Mouse (Mus musculus): Measurements from ENCODE around the gene Thrap3. TPM values are rescaled to one million over a fixed set of nuclear protein-coding genes. Genes with fewer than 3 reads are reported as not detected.
A peak's percentile ranks its signal among the peaks of the same experiment; 100 is the strongest.
"Not testable (repeated sequence)": the region's sequence is repeated elsewhere in the genome, so short reads cannot be mapped to it uniquely, and the experiment has no call there.

Gene Thrap3
- polyA plus RNA-seq, 1 experiment from 2014 or later = 236 TPM

DNA sequence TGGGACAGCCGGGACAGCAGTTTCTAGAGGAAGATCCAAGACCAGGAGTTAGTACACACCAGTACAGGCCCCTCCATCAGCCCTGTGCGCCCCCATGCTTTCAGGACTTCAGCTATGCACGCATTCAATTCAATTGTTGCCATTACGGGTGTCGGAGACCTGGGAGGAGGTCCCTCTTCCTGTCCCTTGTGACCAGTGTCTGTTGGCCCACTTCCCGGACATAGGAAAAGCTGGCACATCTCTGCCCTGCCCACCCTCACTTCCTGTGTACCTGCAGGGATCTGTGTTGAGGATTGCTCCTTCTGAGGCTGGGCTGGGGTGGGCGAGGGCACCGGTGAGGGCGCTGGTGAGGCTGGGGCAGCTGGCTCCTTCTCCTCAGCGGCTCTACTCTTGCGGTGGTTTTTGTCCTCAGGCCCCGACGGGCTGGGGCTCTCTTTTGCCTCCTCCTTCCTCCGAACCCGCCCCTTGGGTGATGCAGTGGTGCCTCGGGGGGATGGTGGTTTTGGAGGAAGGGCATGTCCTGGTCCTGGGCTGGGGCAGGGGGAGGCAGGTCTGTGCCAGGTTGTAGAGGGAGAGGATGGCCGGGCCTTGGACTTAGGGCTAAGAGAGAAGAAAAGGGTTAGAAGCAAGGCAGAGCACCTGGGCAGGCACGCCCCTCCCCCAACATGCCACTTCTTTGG, 32.1 kb upstream of the Thrap3 start:
- H3K27me3 ChIP-seq (replicated peaks) = no peaks in the 10 kb centered on the region
- no peak overlapping the region for H3K9ac ChIP-seq
- WGBS = 84% methylated on average over 18 of the region's 18 CpGs
- H3K36me3 ChIP-seq = peaks cover 100% of the 10 kb centered on the region
- H3K4me3 ChIP-seq = no peak overlapping the region
- peaks cover 9% of the 10 kb centered on the region for H3K4me1 ChIP-seq
- no peak overlapping the region for H3K4me2 ChIP-seq (replicated peaks)
- H3K27ac ChIP-seq = no peak overlapping the region
- no peak for ATAC-seq (ENCODE audit: low FRiP score, low read depth)
- no peaks in the 10 kb centered on the region for H3K9me3 ChIP-seq

DNA sequence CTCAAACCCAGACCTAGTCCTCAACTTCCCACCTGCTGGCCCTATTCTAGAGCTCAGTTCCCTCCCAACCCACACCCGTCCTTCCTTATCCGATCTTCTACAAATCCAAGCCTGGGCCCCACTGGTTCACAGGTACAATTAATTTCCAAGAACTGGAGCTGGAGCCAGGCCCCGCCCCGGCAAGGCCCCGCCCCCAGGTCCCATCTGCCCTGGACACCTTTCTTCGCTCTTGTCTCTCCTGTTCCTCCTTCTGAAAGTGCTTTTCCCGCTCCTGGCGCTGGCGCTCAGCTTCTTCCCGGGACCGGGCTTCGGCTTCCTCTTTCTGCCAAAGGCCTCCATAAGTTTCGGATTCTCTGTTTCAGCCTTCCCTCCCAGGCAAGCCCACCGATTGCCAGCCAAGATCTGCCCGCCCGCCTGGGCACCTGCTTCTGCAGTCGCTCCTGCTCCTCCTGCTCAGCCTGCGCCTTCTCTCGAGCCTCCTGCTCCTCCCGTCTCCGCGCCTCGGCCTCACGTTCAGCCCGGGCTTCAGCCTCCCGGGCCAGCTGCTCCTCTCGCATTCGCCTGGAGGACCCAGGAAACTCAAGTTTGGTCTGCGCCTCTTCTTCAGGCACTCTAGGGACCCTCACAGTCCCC, 31.2 kb upstream of the Thrap3 start:
- WGBS = 92% methylated on average over 29 of the region's 29 CpGs
- H3K27ac ChIP-seq = no peak overlapping the region
- H3K9me3 ChIP-seq = no peaks in the 10 kb centered on the region
- H3K27me3 ChIP-seq (replicated peaks) = no peaks in the 10 kb centered on the region
- peaks cover 9% of the 10 kb centered on the region for H3K4me1 ChIP-seq
- no peak for ATAC-seq (ENCODE audit: low FRiP score, low read depth)
- H3K4me3 ChIP-seq = no peak overlapping the region
- H3K9ac ChIP-seq = no peak overlapping the region
- H3K4me2 ChIP-seq (replicated peaks) = no peak overlapping the region
- peaks cover 91% of the 10 kb centered on the region for H3K36me3 ChIP-seq

DNA sequence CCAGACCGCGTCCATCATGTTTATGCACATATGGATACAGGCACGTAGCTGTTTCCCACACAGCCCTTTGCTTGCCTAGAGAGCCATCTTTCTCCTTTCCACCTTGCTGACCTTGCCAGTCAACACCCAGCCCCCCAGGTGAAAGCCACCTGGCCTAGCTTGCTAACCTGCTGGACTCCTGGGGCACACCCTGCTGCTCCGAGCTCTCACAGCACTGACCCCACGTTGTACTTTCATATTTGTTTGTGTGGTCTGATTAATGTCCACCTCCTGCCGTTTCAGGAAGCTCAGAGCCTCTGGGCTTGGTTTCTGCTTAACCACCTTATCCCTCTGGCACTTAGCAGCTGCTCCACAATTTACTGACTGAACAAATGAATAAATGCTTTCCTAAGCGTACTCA, 27.3 kb upstream of the Thrap3 start:
- H3K27me3 ChIP-seq (replicated peaks) = no peaks in the 10 kb centered on the region
- peaks cover 6% of the 10 kb centered on the region; the same call in 1 of the 2 replicates for H3K4me1 ChIP-seq
- no peak overlapping the region for H3K4me3 ChIP-seq
- no peak for ATAC-seq (ENCODE audit: low FRiP score, low read depth)
- no peaks in the 10 kb centered on the region for H3K9me3 ChIP-seq
- no peak overlapping the region for H3K9ac ChIP-seq
- peaks cover 52% of the 10 kb centered on the region for H3K36me3 ChIP-seq
- no peak overlapping the region for H3K27ac ChIP-seq
- WGBS = 62% methylated on average over 7 of the region's 7 CpGs
- no peak overlapping the region for H3K4me2 ChIP-seq (replicated peaks)

DNA sequence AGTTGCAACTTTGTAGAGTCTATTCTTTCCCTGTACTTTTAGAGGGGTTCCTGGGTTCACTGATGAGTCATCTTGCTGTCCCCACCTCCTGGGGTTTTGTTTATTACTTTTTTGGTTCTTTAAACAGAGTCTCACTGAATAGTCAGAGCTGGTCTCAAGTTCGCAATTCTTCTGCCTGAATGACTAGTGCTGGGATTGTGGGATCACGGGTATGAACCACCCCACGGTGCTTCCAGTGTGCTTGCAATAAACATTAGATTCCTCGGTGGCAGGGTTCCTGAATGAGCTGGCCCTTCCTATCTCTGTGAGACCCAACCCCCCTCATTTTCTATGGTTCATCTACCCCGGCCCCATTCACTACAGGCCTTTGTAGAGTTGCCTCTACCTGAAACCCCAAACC, 25.6 kb upstream of the Thrap3 start:
- no peaks in the 10 kb centered on the region for H3K9me3 ChIP-seq
- 14% methylated on average over 5 of the region's 5 CpGs for WGBS
- H3K9ac ChIP-seq = no peak overlapping the region
- H3K27me3 ChIP-seq (replicated peaks) = no peaks in the 10 kb centered on the region
- no peak overlapping the region for H3K4me3 ChIP-seq
- H3K4me1 ChIP-seq = peaks cover 6% of the 10 kb centered on the region; the same call in 1 of the 2 replicates
- H3K27ac ChIP-seq = no peak overlapping the region
- H3K36me3 ChIP-seq = peaks cover 35% of the 10 kb centered on the region
- ATAC-seq (ENCODE audit: low FRiP score, low read depth) = no peak
- H3K4me2 ChIP-seq (replicated peaks) = no peak overlapping the region

DNA sequence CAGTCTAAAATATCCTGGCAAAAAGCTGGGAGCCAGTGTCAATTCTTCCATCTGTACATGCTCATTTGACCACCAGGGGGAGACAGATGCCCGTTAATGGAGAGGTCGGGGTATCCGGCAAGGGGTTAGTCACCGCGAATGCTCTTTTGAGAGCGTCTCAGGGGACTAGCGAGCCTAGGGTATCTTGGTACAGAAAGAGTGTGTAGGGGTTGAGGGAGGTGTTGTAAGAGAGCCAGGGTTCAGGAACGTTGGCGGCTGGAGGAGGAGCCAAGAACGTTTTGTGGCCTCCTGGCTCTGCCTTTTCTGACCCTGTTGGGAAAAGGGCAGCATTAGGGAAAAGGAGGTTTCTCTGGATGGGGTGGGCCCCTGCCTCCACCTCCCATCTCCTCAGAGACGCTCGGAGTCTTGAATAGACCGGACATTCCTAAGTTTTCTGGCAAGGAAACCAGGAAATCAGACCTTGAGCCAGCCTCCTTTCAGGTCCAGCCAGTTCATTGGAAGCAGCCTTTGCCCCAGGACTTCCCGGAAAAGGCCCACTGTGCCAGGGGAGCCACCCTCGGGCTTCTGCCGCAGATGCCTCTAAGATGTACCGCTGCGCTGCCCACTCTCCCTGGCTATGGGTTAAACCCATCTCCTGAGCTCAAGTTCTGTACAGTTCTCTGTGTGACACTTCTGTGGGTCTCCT, 24.7 kb upstream of the Thrap3 start:
- Histone ChIP-seq H3K4me1 (peaks cover 6% of the 10 kb centered on the region; the same call in 1 of the 2 replicates), H3K4me3 (0 out of 2 replicates have a peak overlapping the region, but pooled peaks have one; percentile 2), H3K9ac (peak overlapping the region; percentile 14; the same call in 1 of the 2 replicates), H3K27ac (no peak overlapping the region), H3K9me3 (no peaks in the 10 kb centered on the region), H3K36me3 (peaks cover 25% of the 10 kb centered on the region), H3K4me2 (replicated peaks) (peak overlapping the region; percentile 50), H3K27me3 (replicated peaks) (no peaks in the 10 kb centered on the region)
- WGBS = 10% methylated on average over 18 of the region's 18 CpGs
- ATAC-seq (ENCODE audit: low FRiP score, low read depth) = peak; percentile 81

DNA sequence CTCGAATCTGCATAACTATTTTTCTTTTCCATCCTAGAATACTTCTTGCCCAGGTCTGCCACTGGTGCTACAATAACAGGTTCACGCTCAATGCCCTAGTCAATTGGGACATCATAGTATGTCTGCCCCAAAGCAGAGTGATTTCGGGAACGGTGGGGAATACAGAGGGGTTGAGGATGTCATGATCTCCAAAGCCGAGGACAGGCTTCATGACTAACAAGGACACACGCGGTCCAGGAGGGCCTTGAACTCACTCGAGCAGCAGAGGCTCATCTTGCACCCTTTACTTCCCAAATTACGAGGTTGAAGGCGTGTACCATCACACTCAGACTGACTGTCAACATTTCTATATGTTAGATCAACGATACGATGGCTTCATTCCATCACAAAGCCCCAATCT, 24.1 kb upstream of the Thrap3 start:
- Histone ChIP-seq H3K4me2 (replicated peaks) (no peak overlapping the region), H3K27ac (no peak overlapping the region)

DNA sequence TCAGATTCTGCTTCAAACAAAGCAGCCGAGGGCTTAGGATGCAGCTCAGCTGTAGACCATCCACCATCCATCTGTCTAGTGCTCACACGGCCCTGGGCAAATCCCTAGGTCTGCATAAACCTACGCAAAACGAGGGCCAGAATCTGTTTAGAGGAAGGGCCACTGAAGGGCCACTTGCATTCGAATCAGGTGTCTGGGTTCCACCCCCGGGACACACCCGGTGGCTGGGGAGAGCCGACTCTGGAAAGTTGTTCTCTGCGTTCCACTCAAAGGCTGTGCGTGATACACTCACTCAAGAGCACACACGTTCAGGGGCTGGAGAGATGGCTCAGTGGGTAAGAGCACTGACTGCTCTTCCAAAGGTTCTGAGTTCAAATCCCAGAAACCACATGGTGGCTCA, 20.1 kb upstream of the Thrap3 start:
- Histone ChIP-seq H3K27ac (no peak overlapping the region), H3K4me2 (replicated peaks) (no peak overlapping the region), H3K9me3 (no peaks in the 10 kb centered on the region), H3K4me3 (no peak overlapping the region), H3K36me3 (no peaks in the 10 kb centered on the region), H3K9ac (no peak overlapping the region), H3K4me1 (peaks cover 6% of the 10 kb centered on the region; the same call in 1 of the 2 replicates), H3K27me3 (replicated peaks) (no peaks in the 10 kb centered on the region)
- 85% methylated on average over 11 of the region's 11 CpGs for WGBS
- no peak for ATAC-seq (ENCODE audit: low FRiP score, low read depth)

More for the DNA sequence above, 24.1 kb upstream of the Thrap3 start:
- 57% methylated on average over 12 of the region's 12 CpGs for WGBS
- peaks cover 20% of the 10 kb centered on the region for H3K36me3 ChIP-seq
- peaks cover 6% of the 10 kb centered on the region; the same call in 1 of the 2 replicates for H3K4me1 ChIP-seq
- no peaks in the 10 kb centered on the region for H3K9me3 ChIP-seq
- H3K9ac ChIP-seq = no peak overlapping the region
- no peaks in the 10 kb centered on the region for H3K27me3 ChIP-seq (replicated peaks)
- ATAC-seq (ENCODE audit: low FRiP score, low read depth) = no peak
- no peak overlapping the region for H3K4me3 ChIP-seq

DNA sequence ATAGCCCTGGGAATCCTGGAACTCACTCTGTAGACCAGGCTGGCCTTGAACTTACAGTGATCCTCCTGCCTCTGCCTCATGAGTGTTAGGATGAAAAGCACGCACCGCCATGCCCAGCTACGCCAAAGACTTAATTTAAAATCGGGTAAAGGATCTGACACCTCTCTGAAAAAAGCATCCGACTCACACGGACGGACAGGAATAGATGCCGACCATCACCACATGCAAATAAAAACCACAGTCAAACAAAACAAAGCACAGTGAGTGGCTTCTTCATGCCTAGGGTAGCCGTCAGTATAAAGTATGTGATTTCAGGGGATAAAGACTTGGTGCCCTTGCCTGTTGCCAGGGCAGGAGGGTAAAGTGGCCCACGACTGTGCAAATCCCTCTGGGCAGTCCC, 17.5 kb upstream of the Thrap3 start:
- H3K27ac ChIP-seq = no peak overlapping the region
- H3K9ac ChIP-seq = no peak overlapping the region
- no peaks in the 10 kb centered on the region for H3K9me3 ChIP-seq
- no peak overlapping the region for H3K4me2 ChIP-seq (replicated peaks)
- no peaks in the 10 kb centered on the region for H3K27me3 ChIP-seq (replicated peaks)
- no peaks in the 10 kb centered on the region for H3K4me1 ChIP-seq
- H3K4me3 ChIP-seq = no peak overlapping the region
- ATAC-seq (ENCODE audit: low FRiP score, low read depth) = no peak
- no peaks in the 10 kb centered on the region for H3K36me3 ChIP-seq
- WGBS = 92% methylated on average over 10 of the region's 10 CpGs

DNA sequence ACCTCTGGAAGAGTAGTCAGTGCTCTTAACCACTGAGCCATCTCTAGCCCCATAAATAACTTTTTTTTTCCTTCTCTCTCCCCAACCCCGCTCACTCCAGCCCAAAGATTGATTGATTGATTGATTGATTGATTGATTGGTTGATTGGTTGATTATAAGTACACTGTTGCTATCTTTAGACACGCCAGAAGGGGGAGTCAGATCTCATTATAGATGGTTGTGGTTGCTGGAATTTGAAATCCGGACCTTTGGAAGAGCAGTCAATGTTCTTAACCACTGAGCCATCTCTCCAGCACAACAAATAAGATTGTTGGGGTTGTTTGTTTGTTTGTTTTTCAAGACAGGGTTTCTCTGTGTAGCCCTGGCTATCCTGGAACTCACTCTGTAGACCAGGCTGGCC, 17.0 kb upstream of the Thrap3 start:
- not testable (repeated sequence) for H3K9ac ChIP-seq; H3K4me2 ChIP-seq (replicated peaks); H3K27ac ChIP-seq; H3K9me3 ChIP-seq; H3K27me3 ChIP-seq (replicated peaks); ATAC-seq (ENCODE audit: low FRiP score, low read depth); H3K4me1 ChIP-seq; H3K36me3 ChIP-seq; H3K4me3 ChIP-seq
- WGBS = 66% methylated on average over 3 of the region's 3 CpGs

DNA sequence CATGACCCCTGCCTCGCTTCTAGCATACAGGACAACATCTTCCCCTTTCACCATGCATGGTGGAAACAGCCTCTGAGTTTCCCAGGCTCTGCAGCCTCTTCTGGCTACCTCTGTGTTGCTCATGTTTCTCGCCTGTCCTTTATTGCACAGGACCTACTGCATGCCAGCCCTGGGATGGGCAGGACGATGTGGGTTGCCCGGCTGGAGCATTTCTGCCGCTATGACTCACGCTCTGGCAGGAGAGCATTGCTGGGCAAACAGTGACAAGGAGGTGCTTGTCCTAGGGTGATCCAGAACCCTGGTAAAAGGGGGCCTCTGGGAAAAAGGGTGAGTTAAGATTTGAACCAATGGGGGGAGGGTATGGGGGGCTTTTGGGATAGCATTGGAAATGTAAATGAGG, 15.2 kb upstream of the Thrap3 start:
- Histone ChIP-seq H3K9ac (no peak overlapping the region), H3K27ac (no peak overlapping the region), H3K9me3 (no peaks in the 10 kb centered on the region), H3K4me2 (replicated peaks) (no peak overlapping the region), H3K36me3 (no peaks in the 10 kb centered on the region), H3K27me3 (replicated peaks) (no peaks in the 10 kb centered on the region), H3K4me1 (no peaks in the 10 kb centered on the region), H3K4me3 (no peak overlapping the region)
- no peak for ATAC-seq (ENCODE audit: low FRiP score, low read depth)
- WGBS = 90% methylated on average over 6 of the region's 6 CpGs

DNA sequence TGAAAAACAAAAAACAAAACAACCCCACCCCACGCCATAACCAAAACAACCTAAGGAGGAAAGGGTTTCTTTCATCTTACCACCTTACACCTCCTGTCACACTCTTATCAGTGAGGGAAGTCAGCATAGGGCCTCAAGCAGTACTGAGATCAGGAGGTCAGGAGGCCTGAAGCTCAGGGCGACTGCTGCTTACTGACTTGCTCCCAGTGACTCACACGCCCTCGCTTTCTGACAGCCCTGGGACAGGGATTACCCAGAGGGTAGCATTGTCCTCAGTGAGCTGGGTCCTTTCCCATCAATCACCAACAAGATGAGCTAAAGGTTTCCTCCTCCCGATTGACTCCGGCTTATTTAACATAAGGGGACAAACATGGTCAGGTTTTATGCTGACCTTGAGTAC, 4.5 kb upstream of the Thrap3 start:
- ATAC-seq (ENCODE audit: low FRiP score, low read depth) = no peak
- no peaks in the 10 kb centered on the region for H3K9me3 ChIP-seq
- 63% methylated on average over 6 of the region's 6 CpGs for WGBS

DNA sequence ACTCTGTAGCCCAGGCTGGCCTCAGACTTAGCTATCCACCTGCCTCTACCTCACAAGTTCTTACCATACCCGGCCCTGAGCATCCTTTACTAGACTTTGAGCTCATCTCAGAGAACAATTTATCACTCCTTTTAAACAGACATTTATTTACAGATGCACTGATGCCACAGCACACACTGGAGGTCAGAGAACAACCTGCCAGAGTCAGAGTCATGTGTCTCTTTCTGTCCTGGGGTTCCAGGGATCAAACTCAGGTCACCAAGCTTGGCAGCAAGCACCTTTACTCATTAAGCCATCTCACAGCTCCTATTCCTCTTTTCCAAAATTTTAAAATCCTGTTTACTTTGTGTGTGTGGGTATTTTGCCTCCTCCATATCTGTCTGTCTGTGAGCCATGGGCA, 2.8 kb upstream of the Thrap3 start:
- Histone ChIP-seq H3K36me3 (no peaks in the 10 kb centered on the region), H3K4me2 (replicated peaks) (no peak overlapping the region), H3K9ac (no peak overlapping the region), H3K27ac (no peak overlapping the region), H3K4me1 (peaks cover 10% of the 10 kb centered on the region), H3K9me3 (no peaks in the 10 kb centered on the region), H3K4me3 (no peak overlapping the region), H3K27me3 (replicated peaks) (no peaks in the 10 kb centered on the region)
- ATAC-seq (ENCODE audit: low FRiP score, low read depth) = no peak
- 79% methylated on average over 1 of the region's 1 CpGs for WGBS

More for the DNA sequence above, 4.5 kb upstream of the Thrap3 start:
- Histone ChIP-seq H3K36me3 (no peaks in the 10 kb centered on the region), H3K27ac (no peak overlapping the region), H3K4me2 (replicated peaks) (no peak overlapping the region), H3K4me1 (no peaks in the 10 kb centered on the region), H3K9ac (no peak overlapping the region), H3K4me3 (no peak overlapping the region), H3K27me3 (replicated peaks) (no peaks in the 10 kb centered on the region)

All from neural tube, embryonic 12.5 days (tissue).